Mouse (Mus musculus) MEL-GATA-1-ER (cell line): ENCODE measurements around the gene Emsy.

Experiments used
- DNase-seq: peaks from one replicate; pipeline ENCODE4 v3.0.0-alpha.2; 2012; ENCODE audit warnings: low read depth; ENCODE audit errors: extremely low read depth

Emsy gene

GRCm38 (mm10) chr7:98667956-98668746 is 11.6 kb upstream of the Emsy start:
- no peak for DNase-seq

- no peak for DNase-seq
Measured at GRCm38 (mm10) chr7:98665726-98666125, 9.1 kb upstream of the Emsy start.

GRCm38 (mm10) chr7:98665166-98665565 is 8.6 kb upstream of the Emsy start:
- DNase-seq, result no peak

GRCm38 (mm10) chr7:98655681-98656530 is 677 bp downstream of the Emsy start:
- peak; percentile 63 for DNase-seq

- no peak for DNase-seq
Measured at GRCm38 (mm10) chr7:98651651-98652050, 4.9 kb downstream of the Emsy start.

- DNase-seq, result no peak
Measured at GRCm38 (mm10) chr7:98644238-98644637, 12.3 kb downstream of the Emsy start.

- DNase-seq, result no peak
Measured at GRCm38 (mm10) chr7:98636607-98637006, 20.0 kb downstream of the Emsy start.

GRCm38 (mm10) chr7:98633032-98633431 is 23.6 kb downstream of the Emsy start:
- no peak for DNase-seq

- DNase-seq, result no peak
Measured at GRCm38 (mm10) chr7:98629947-98630346, 26.6 kb downstream of the Emsy start.

- DNase-seq, result no peak
Measured at GRCm38 (mm10) chr7:98617739-98618138, 38.8 kb downstream of the Emsy start.

- no peak for DNase-seq
Measured at GRCm38 (mm10) chr7:98612936-98613335, 43.6 kb downstream of the Emsy start.

- no peak for DNase-seq
Measured at GRCm38 (mm10) chr7:98608520-98608919, 48.1 kb downstream of the Emsy start.

GRCm38 (mm10) chr7:98607158-98607557 is 49.4 kb downstream of the Emsy start:
- no peak for DNase-seq

- DNase-seq, result no peak
Measured at GRCm38 (mm10) chr7:98601715-98602114, 54.9 kb downstream of the Emsy start.

- DNase-seq, result no peak
Measured at GRCm38 (mm10) chr7:98597402-98597801, 59.2 kb downstream of the Emsy start.

GRCm38 (mm10) chr7:98594731-98595130 is 61.9 kb downstream of the Emsy start:
- no peak for DNase-seq

GRCm38 (mm10) chr7:98593276-98593675 is 63.3 kb downstream of the Emsy start:
- DNase-seq, result no peak

GRCm38 (mm10) chr7:98589028-98589427 is 67.6 kb downstream of the Emsy start:
- no peak for DNase-seq

GRCm38 (mm10) chr7:98586313-98586712 is 70.3 kb downstream of the Emsy start:
- no peak for DNase-seq

GRCm38 (mm10) chr7:98584555-98584954 is 72.0 kb downstream of the Emsy start:
- no peak for DNase-seq

- no peak for DNase-seq
Measured at GRCm38 (mm10) chr7:98581266-98581665, 75.3 kb downstream of the Emsy start.

GRCm38 (mm10) chr7:98580441-98580840 is 76.1 kb downstream of the Emsy start:
- no peak for DNase-seq
